Mouse (Mus musculus) ES-Bruce4 (cell line): ENCODE data around the gene Macrod2.

Experiments
- CTCF ChIP-seq: IDR thresholded peaks from one replicate; pipeline ENCODE4 v1.8.1; 2011; ENCODE audit warnings: low read depth, low read length
- EP300 ChIP-seq: IDR thresholded peaks from 2 replicates; pipeline ENCODE4 v1.6.1; 2011; ENCODE audit warnings: low read depth, low read length; ENCODE audit not compliant: insufficient read depth
- POLR2A ChIP-seq: IDR thresholded peaks from one replicate; pipeline ENCODE4 v1.8.1; 2011; ENCODE audit warnings: low read length; ENCODE audit not compliant: insufficient read depth

DNA sequence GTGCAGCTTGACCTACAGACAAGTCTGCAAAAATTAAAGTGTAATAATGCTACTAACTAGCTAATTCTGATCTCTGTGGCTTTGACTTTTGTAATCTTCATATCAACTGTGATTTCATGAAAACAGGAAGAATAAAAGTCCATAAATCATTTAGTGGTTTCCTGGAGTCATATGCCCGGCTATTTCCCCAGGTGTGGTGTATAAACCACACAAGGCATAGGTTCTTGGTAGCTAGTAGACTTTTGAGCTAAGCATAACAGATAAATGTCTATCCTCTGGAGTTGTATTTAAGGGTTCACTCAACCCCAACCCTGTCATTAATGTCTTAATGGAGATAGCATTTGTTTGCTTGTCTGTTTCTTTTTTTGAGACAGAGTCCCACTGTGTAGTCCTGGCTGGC is 296.3 kb downstream of the Macrod2 start:
- TF ChIP-seq EP300 (no peak), POLR2A (no peak), CTCF (no peak)
